Mouse (Mus musculus) small intestine, adult 2 months (tissue): ENCODE results near the gene Emc10. TPM values are rescaled to one million over a fixed set of nuclear protein-coding genes. Genes with fewer than 3 reads are reported as not detected.
A peak's percentile ranks its signal among the peaks of the same experiment; 100 is the strongest.

Experiments
- H3K27ac ChIP-seq: fragments of 200-500 bp; 2 replicates; pipeline ENCODE4 v1.5.1; 2012; ENCODE audit warnings: low read depth, low read length, control low read depth, inconsistent platforms; ENCODE audit not compliant: insufficient read depth
- H3K27me3 ChIP-seq: fragments of 200-500 bp; 2 replicates; pipeline ENCODE4 v1.6.1; 2012; ENCODE audit warnings: mild to moderate bottlenecking, moderate library complexity, low read length, inconsistent platforms; ENCODE audit not compliant: control insufficient read depth, insufficient read depth
- H3K36me3 ChIP-seq: fragments of 200-500 bp; 2 replicates; pipeline ENCODE4 v1.6.1; 2012; ENCODE audit warnings: mild to moderate bottlenecking, low read length, control low read depth, inconsistent platforms; ENCODE audit not compliant: control insufficient read depth, insufficient read depth
- H3K4me1 ChIP-seq: fragments of 200-500 bp; 2 replicates; pipeline ENCODE4 v1.6.1; 2012; ENCODE audit warnings: low read length, inconsistent platforms, mixed read lengths; ENCODE audit not compliant: control insufficient read depth, insufficient read depth, insufficient read length
- H3K4me3 ChIP-seq: fragments of 200-500 bp; 2 replicates; pipeline ENCODE4 v1.5.1; 2012; ENCODE audit warnings: low read depth, mild to moderate bottlenecking, control low read depth, inconsistent platforms, low read length, moderate library complexity
- CTCF ChIP-seq: fragments of 200-500 bp; IDR thresholded peaks from 2 replicates; pipeline ENCODE4 v1.5.1; 2012; ENCODE audit warnings: low read depth, mild to moderate bottlenecking, control low read depth, inconsistent platforms, low read length, moderate library complexity, mixed read lengths; ENCODE audit not compliant: insufficient replicate concordance, insufficient read length; ENCODE audit errors: extremely low read depth
- POLR2A ChIP-seq: fragments of 200-500 bp; IDR thresholded peaks from 2 replicates; pipeline ENCODE4 v1.6.1; 2012; ENCODE audit warnings: low read depth, mild to moderate bottlenecking, control low read depth, inconsistent platforms, low read length, moderate library complexity
- WGBS: fragments of 180-500 bp; shearing (Covaris S2); methylation state at CpG from one replicate; pipeline ENCODE4 v1.1.7; 2018; 5-methylcytosine and 5-hydroxymethylcytosine counted together
- polyA plus RNA-seq: library from polyadenylated mRNA; depleted of rRNA; stranded (reverse); fragments of >200 nt; gene quantifications from 2 replicates; pipeline ENCODE4 v1.2.3, GENCODE M21; 2012

The Emc10 gene
- polyA plus RNA-seq, 1 experiment: 256 TPM

- peaks cover 5% of the 10 kb centered on the region; the same call in 1 of the 2 replicates for H3K4me1 ChIP-seq
- no peak overlapping the region for H3K4me3 ChIP-seq
- peaks cover 31% of the 10 kb centered on the region for H3K36me3 ChIP-seq
- no peaks in the 10 kb centered on the region for H3K27me3 ChIP-seq
- 46% methylated on average over 6 of the region's 6 CpGs for WGBS
- no peak overlapping the region for H3K27ac ChIP-seq
- TF ChIP-seq CTCF: no peak
- TF ChIP-seq POLR2A: no peak
Observed at GRCm38 (mm10) chr7:44536590-44536968, 40.2 kb upstream of the Emc10 start.

GRCm38 (mm10) chr7:44535657-44536589 lies 39.6 kb upstream of the Emc10 start:
- TF ChIP-seq POLR2A (no peak), CTCF (no peak)
- H3K4me1 ChIP-seq: peaks cover 5% of the 10 kb centered on the region; the same call in 1 of the 2 replicates
- WGBS: 93% methylated on average over 27 of the region's 27 CpGs
- H3K27me3 ChIP-seq: no peaks in the 10 kb centered on the region
- peaks cover 26% of the 10 kb centered on the region for H3K36me3 ChIP-seq
- H3K27ac ChIP-seq: no peak overlapping the region
- H3K4me3 ChIP-seq: no peak overlapping the region

GRCm38 (mm10) chr7:44534656-44535441 lies 38.5 kb upstream of the Emc10 start:
- TF ChIP-seq POLR2A (no peak), CTCF (no peak)
- peaks cover 17% of the 10 kb centered on the region; the same call in 1 of the 2 replicates for H3K36me3 ChIP-seq
- H3K27ac ChIP-seq: no peak overlapping the region
- 0 out of 2 replicates have a peak overlapping the region, but pooled peaks have one; percentile 8 for H3K4me3 ChIP-seq
- peaks cover 5% of the 10 kb centered on the region; the same call in 1 of the 2 replicates for H3K4me1 ChIP-seq
- 89% methylated on average over 19 of the region's 19 CpGs for WGBS
- H3K27me3 ChIP-seq: no peaks in the 10 kb centered on the region

DNA sequence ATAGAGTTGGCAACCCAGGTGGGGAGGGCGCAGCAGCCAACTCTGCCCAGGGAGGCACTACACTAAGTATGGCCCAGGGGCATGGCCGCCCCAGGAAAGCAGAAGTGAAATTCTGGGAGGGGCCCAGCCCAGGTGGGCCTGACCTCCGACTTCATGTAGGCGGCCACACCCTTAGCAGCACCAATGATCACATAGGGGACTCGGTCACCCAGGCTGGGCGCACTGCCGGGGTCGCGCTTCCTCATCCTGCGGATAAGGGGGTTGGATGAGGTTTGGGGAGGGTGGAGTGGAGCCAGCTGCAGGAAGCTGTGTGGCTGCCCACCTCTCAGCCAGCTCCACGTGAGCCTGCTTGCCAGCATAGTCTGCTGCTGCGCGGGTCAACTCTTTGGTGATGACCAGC lies 37.9 kb upstream of the Emc10 start:
- Histone ChIP-seq H3K36me3 (peaks cover 11% of the 10 kb centered on the region; the same call in 1 of the 2 replicates), H3K27me3 (no peaks in the 10 kb centered on the region), H3K4me3 (0 out of 2 replicates have a peak overlapping the region, but pooled peaks have one; percentile 8), H3K27ac (no peak overlapping the region), H3K4me1 (peaks cover 5% of the 10 kb centered on the region; the same call in 1 of the 2 replicates)
- 80% methylated on average over 13 of the region's 13 CpGs for WGBS
- TF ChIP-seq CTCF (no peak), POLR2A (no peak)

GRCm38 (mm10) chr7:44533746-44534045 lies 37.4 kb upstream of the Emc10 start:
- TF ChIP-seq POLR2A (no peak), CTCF (no peak)
- Histone ChIP-seq H3K4me3 (no peak overlapping the region), H3K4me1 (peaks cover 5% of the 10 kb centered on the region; the same call in 1 of the 2 replicates), H3K27me3 (no peaks in the 10 kb centered on the region), H3K36me3 (peaks cover 7% of the 10 kb centered on the region; the same call in 1 of the 2 replicates), H3K27ac (no peak overlapping the region)
- 91% methylated on average over 12 of the region's 12 CpGs for WGBS

DNA sequence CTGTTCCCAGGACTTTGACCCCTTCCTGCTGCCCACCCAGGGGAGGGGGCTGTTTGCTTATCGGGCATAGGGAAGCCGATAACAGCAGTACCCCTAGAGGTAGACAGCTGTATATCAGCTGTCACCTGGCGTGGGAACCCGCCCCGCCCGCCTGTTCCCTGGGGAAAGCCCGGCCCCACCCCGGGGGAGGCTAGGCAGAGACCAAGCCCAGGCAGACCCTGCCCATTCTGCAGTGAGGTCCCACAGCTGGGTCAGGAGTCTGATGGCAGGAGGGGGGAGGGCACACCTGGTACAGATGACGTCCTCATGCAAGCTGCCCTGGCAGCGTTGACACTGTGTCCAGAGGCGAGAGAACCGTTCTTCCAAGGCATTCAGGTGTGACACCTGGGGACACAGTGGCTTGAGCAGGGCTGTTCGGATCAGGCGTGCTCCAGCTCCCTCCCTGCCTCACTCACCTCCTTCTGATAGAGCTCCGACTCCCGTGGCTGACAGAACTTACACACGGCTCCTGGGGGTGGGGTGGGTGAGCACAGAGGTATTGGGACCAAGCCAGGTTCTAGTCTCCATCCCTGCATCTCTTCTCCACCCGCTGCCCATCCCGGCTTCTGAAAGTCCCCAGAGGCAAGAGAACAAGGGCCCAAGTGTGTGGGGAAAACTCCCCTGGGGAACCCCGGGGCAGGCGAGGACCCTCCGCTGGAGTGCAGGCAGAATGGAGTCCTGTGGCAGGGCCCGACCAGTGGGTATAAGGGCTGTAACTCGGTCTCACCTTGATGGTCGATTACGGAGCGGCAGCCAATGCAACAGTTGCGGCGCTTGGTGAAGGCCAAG lies 36.8 kb upstream of the Emc10 start:
- Histone ChIP-seq H3K27me3 (no peaks in the 10 kb centered on the region), H3K36me3 (peaks cover 5% of the 10 kb centered on the region; the same call in 1 of the 2 replicates), H3K4me3 (no peak overlapping the region), H3K4me1 (peaks cover 5% of the 10 kb centered on the region; the same call in 1 of the 2 replicates), H3K27ac (no peak overlapping the region)
- 60% methylated on average over 29 of the region's 29 CpGs for WGBS
- no peak for TF ChIP-seq CTCF
- no peak for TF ChIP-seq POLR2A
